Mouse (Mus musculus) hindbrain, embryonic 15.5 days (tissue): ENCODE data around the gene Atxn3. TPM values are rescaled to one million over a fixed set of nuclear protein-coding genes. Genes with fewer than 3 reads are reported as not detected.

ENCODE experiments used
- ATAC-seq: fragments of 200-750 bp; cut with Nextera tagmentation; 2 replicates; pipeline ENCODE4 v1.8.0; 2017; ENCODE audit warnings: low read depth, moderate number of reproducible peaks, moderate TSS enrichment; ENCODE audit not compliant: low FRiP score
- H3K27ac ChIP-seq: fragments of 300-500 bp; sonication (generic); replicated peaks from 2 replicates; pipeline ENCODE4 v1.5.1; 2015; ENCODE audit warnings: mild to moderate bottlenecking, inconsistent platforms
- H3K27me3 ChIP-seq: fragments of 300-500 bp; sonication (generic); 2 replicates; pipeline ENCODE4 v1.6.1; 2015; ENCODE audit warnings: control low read depth, inconsistent platforms
- H3K36me3 ChIP-seq: fragments of 300-500 bp; sonication (generic); 2 replicates; pipeline ENCODE4 v1.6.1; 2015; ENCODE audit warnings: control low read depth, inconsistent platforms
- H3K4me1 ChIP-seq: fragments of 300-500 bp; sonication (generic); replicated peaks from 2 replicates; pipeline ENCODE4 v1.6.1; 2015; ENCODE audit warnings: control low read depth, inconsistent platforms
- H3K4me2 ChIP-seq: fragments of 300-500 bp; sonication (generic); 2 replicates; pipeline ENCODE4 v1.6.1; 2015; ENCODE audit warnings: moderate library complexity, mild to moderate bottlenecking, inconsistent platforms
- H3K4me3 ChIP-seq: fragments of 300-500 bp; sonication (generic); 2 replicates; pipeline ENCODE4 v1.5.1; 2015; ENCODE audit warnings: mild to moderate bottlenecking, inconsistent platforms
- H3K9ac ChIP-seq: fragments of 300-500 bp; sonication (generic); 2 replicates; pipeline ENCODE4 v1.6.1; 2015; ENCODE audit warnings: inconsistent platforms
- H3K9me3 ChIP-seq: fragments of 300-500 bp; sonication (generic); 2 replicates; pipeline ENCODE4 v1.6.1; 2016; ENCODE audit warnings: control low read depth, inconsistent platforms
- WGBS: fragments of 180-500 bp; shearing (Covaris S2); methylation state at CpG from one replicate; pipeline ENCODE4 v1.1.7; 2015; 5-methylcytosine and 5-hydroxymethylcytosine counted together
- polyA plus RNA-seq: library from polyadenylated mRNA; unstranded; fragments of >200 nt; fragmentation: Nextera tagmentation; extraction: Ambion mirVana; gene quantifications from 2 replicates; pipeline ENCODE4 v1.2.1, GENCODE M21; 2015

Atxn3 gene
- polyA plus RNA-seq, 1 experiment from 2014 or later = 8.2 TPM

DNA sequence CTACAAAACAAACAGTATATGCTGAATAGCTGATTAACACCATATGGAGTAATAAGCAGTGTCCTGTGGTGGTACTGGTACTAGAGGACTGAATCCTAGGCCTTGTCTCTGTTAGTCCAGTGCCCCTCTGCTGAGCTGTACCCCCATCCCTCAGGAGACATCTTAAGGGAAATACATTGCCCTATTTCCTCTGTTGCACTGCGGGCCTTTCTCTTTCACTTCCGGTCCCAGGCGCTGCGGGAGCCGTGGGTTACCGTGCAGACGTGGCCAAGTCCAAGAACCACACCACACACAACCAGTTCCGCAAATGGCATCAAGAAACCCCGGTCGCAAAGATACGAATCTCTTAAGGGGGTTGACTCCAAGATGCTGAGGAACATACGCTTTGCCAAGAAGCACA lies 52.2 kb downstream of the Atxn3 start:
- Histone ChIP-seq H3K4me1 (peaks cover 6% of the 10 kb centered on the region; the same call in 1 of the 2 replicates), H3K9ac (no peak overlapping the region), H3K36me3 (peaks cover 8% of the 10 kb centered on the region; the same call in 1 of the 2 replicates), H3K9me3 (no peaks in the 10 kb centered on the region), H3K27ac (no peak overlapping the region), H3K4me3 (no peak overlapping the region), H3K4me2 (no peak overlapping the region), H3K27me3 (no peaks in the 10 kb centered on the region)
- 94% methylated on average over 12 of the region's 12 CpGs for WGBS
- no peak for ATAC-seq

GRCm38 (mm10) chr12:101904906-101905305 lies 53.1 kb downstream of the Atxn3 start:
- ATAC-seq = no peak
- Histone ChIP-seq H3K27ac (no peak overlapping the region), H3K4me1 (no peaks in the 10 kb centered on the region), H3K27me3 (no peaks in the 10 kb centered on the region), H3K9me3 (no peaks in the 10 kb centered on the region), H3K4me2 (no peak overlapping the region), H3K4me3 (no peak overlapping the region), H3K9ac (no peak overlapping the region), H3K36me3 (peaks cover 8% of the 10 kb centered on the region; the same call in 1 of the 2 replicates)
- 92% methylated on average over 4 of the region's 4 CpGs for WGBS

DNA sequence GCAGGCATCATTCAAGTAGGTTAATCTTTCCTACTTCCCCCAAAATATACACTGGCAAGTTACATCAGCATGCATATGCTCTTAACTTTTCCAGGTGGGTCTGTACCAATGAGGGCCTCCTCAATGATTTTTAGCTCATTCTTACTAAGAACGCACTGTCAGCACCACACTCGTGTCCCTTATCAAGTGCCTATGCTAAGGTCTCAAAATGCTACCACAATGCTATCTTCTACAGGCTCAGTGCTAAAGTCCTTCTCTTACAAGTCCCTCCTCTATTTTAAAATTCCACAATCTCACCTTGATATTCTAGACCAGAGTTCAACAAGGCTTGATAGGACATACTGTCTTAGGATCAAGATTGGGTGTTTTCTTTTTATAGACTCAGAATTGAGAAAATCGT lies 53.9 kb downstream of the Atxn3 start:
- no peak overlapping the region for H3K27ac ChIP-seq
- no peak overlapping the region for H3K4me2 ChIP-seq
- no peaks in the 10 kb centered on the region for H3K4me1 ChIP-seq
- no peak overlapping the region for H3K9ac ChIP-seq
- no peaks in the 10 kb centered on the region for H3K9me3 ChIP-seq
- peaks cover 8% of the 10 kb centered on the region; the same call in 1 of the 2 replicates for H3K36me3 ChIP-seq
- no peaks in the 10 kb centered on the region for H3K27me3 ChIP-seq
- WGBS = 93% methylated on average over 3 of the region's 3 CpGs
- ATAC-seq = no peak
- no peak overlapping the region for H3K4me3 ChIP-seq

GRCm38 (mm10) chr12:101899671-101900245 lies 58.3 kb downstream of the Atxn3 start:
- Histone ChIP-seq H3K4me1 (no peaks in the 10 kb centered on the region), H3K9ac (no peak overlapping the region), H3K9me3 (no peaks in the 10 kb centered on the region), H3K4me3 (no peak overlapping the region), H3K36me3 (peaks cover 6% of the 10 kb centered on the region; the same call in 1 of the 2 replicates), H3K27me3 (no peaks in the 10 kb centered on the region), H3K27ac (no peak overlapping the region), H3K4me2 (no peak overlapping the region)
- 89% methylated on average over 2 of the region's 2 CpGs for WGBS
- ATAC-seq = no peak

DNA sequence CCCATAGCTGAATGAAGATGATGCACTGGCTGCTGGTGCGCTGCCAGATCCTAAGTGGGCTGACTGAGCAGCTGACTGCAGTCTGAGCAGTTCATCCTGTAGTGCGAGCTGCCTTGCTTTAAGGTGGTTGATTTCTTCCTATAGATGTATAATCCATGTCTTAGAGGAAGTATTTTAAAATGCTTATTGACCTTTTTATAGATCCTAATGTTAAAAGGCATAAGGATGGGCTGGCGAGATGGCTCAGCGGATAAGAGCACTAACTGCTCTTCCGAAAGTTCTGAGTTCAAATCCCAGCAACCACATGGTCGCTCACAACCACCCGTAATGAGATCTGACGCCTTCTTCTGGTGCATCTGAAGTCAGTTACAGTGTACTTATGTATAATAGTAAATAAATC lies 59.1 kb downstream of the Atxn3 start:
- Histone ChIP-seq H3K27me3 (no peaks in the 10 kb centered on the region), H3K9me3 (no peaks in the 10 kb centered on the region), H3K27ac (no peak overlapping the region), H3K4me2 (no peak overlapping the region), H3K36me3 (peaks cover 6% of the 10 kb centered on the region; the same call in 1 of the 2 replicates), H3K4me3 (no peak overlapping the region), H3K4me1 (no peaks in the 10 kb centered on the region), H3K9ac (no peak overlapping the region)
- 99% methylated on average over 8 of the region's 8 CpGs for whole genome bisulfite sequencing
- ATAC-seq = no peak

DNA sequence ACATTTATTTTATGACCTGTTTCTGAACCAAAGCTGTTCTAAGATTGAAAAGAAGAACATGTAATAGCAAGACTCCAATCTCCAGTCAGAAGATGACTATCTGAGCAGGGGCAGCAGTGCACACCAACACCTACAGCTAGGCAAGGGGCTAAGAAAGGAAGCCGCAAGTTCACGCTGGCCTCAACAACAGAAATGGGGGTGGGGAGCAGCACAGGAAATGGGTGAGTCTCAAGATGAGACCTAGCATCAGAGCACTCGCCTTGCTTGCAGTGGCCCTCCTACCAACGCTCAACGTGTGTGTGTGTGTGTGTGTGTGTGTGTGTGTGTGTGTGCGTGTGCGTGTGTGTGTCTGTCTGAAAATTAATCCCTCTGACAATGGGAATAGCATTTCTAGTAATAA lies 60.9 kb downstream of the Atxn3 start:
- H3K4me3 ChIP-seq = no peak overlapping the region
- H3K9me3 ChIP-seq = no peaks in the 10 kb centered on the region
- no peak overlapping the region for H3K27ac ChIP-seq
- ATAC-seq = no peak
- WGBS = 85% methylated on average over 7 of the region's 7 CpGs
- H3K9ac ChIP-seq = no peak overlapping the region
- H3K27me3 ChIP-seq = no peaks in the 10 kb centered on the region
- H3K4me2 ChIP-seq = no peak overlapping the region
- H3K4me1 ChIP-seq = no peaks in the 10 kb centered on the region
- H3K36me3 ChIP-seq = peaks cover 18% of the 10 kb centered on the region

- WGBS = 90% methylated on average over 8 of the region's 8 CpGs
- H3K27me3 ChIP-seq = no peaks in the 10 kb centered on the region
- peaks cover 36% of the 10 kb centered on the region for H3K36me3 ChIP-seq
- no peak overlapping the region for H3K27ac ChIP-seq
- no peaks in the 10 kb centered on the region for H3K4me1 ChIP-seq
- no peak for ATAC-seq
- no peak overlapping the region for H3K4me2 ChIP-seq
- H3K9me3 ChIP-seq = no peaks in the 10 kb centered on the region
- H3K9ac ChIP-seq = no peak overlapping the region
- H3K4me3 ChIP-seq = no peak overlapping the region
Observed at GRCm38 (mm10) chr12:101893296-101893695, 64.8 kb downstream of the Atxn3 start.

DNA sequence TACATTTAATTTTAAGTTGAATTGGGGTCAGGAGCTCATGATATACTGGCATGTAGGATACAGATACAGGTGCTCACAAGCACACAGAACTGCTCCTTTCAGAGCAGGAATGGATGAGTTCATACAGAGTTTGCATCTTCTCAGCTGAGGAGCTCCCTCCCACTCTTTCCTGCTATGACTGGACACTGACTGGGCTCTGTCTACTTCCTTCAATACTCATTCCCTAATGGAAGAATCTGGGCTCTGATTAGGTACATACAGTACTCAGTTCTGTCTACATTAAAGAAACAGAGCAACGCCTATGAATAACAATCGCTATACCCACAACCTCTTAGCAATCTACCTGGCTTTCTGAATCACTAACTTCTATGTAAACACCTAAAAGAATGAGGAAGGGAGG lies 65.2 kb downstream of the Atxn3 start:
- Histone ChIP-seq H3K9ac (no peak overlapping the region), H3K4me1 (no peaks in the 10 kb centered on the region), H3K4me3 (no peak overlapping the region), H3K36me3 (peaks cover 36% of the 10 kb centered on the region), H3K9me3 (no peaks in the 10 kb centered on the region), H3K27ac (no peak overlapping the region), H3K4me2 (no peak overlapping the region), H3K27me3 (no peaks in the 10 kb centered on the region)
- WGBS = 97% methylated on average over 2 of the region's 2 CpGs
- ATAC-seq = no peak

GRCm38 (mm10) chr12:101891066-101891465 lies 67.0 kb downstream of the Atxn3 start:
- Histone ChIP-seq H3K4me2 (no peak overlapping the region), H3K9ac (no peak overlapping the region), H3K27ac (no peak overlapping the region), H3K9me3 (no peaks in the 10 kb centered on the region), H3K36me3 (peaks cover 43% of the 10 kb centered on the region), H3K27me3 (no peaks in the 10 kb centered on the region), H3K4me3 (no peak overlapping the region), H3K4me1 (no peaks in the 10 kb centered on the region)
- 72% methylated on average over 5 of the region's 5 CpGs for WGBS
- ATAC-seq = no peak

- no peaks in the 10 kb centered on the region for H3K27me3 ChIP-seq
- no peak overlapping the region for H3K4me2 ChIP-seq
- ATAC-seq = no peak
- 96% methylated on average over 3 of the region's 3 CpGs for WGBS
- H3K27ac ChIP-seq = no peak overlapping the region
- H3K9ac ChIP-seq = no peak overlapping the region
- no peaks in the 10 kb centered on the region for H3K4me1 ChIP-seq
- H3K4me3 ChIP-seq = no peak overlapping the region
- H3K36me3 ChIP-seq = peaks cover 56% of the 10 kb centered on the region
- no peaks in the 10 kb centered on the region for H3K9me3 ChIP-seq
Observed at GRCm38 (mm10) chr12:101889351-101889750, 68.7 kb downstream of the Atxn3 start.

DNA sequence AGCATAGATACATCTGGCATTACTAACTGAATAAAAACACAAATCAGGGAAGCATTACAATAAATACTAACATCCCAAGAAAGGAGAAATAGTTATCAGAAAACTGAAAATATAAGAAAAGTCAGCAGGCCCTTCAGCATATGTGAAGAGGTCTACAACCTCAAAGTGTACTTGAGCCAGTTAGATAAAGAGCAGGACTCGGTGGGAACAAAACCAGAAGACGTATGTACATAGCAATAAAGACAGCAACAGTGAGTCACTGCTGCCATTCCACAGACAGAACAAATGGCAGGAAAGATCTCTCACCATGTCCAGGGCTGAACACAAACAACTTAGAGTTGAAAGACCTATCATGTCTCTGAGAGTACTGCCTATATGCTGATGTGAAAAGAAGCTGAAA lies 69.7 kb downstream of the Atxn3 start:
- Histone ChIP-seq H3K4me3 (no peak overlapping the region), H3K4me1 (no peaks in the 10 kb centered on the region), H3K9ac (no peak overlapping the region), H3K4me2 (no peak overlapping the region), H3K36me3 (peaks cover 60% of the 10 kb centered on the region), H3K9me3 (no peaks in the 10 kb centered on the region), H3K27ac (no peak overlapping the region), H3K27me3 (no peaks in the 10 kb centered on the region)
- WGBS = 91% methylated on average over 2 of the region's 2 CpGs
- no peak for ATAC-seq

DNA sequence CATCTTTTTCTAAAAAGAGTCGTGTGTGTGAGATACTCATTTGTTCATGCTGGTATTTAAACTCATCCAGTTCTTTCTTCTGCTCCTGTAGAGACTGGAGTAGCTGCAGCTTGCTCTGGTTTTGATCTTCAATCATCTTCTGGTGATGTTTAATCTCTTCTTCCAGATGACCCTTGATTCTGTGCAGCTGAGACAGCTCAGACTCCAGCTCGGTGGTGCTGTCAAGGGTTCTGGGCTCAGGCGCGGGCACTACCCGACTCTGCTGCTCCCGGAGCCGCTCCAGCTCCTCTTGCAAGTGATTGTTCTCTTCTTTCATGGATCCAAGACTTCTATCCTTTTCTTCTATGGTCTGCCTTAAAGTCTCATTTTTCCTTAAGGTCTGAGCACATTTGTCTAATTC lies 73.1 kb downstream of the Atxn3 start:
- 97% methylated on average over 7 of the region's 7 CpGs for WGBS
- Histone ChIP-seq H3K9me3 (no peaks in the 10 kb centered on the region), H3K27me3 (no peaks in the 10 kb centered on the region), H3K4me3 (no peak overlapping the region), H3K27ac (no peak overlapping the region), H3K4me2 (no peak overlapping the region), H3K9ac (no peak overlapping the region), H3K36me3 (peaks cover 45% of the 10 kb centered on the region), H3K4me1 (no peaks in the 10 kb centered on the region)
- no peak for ATAC-seq

DNA sequence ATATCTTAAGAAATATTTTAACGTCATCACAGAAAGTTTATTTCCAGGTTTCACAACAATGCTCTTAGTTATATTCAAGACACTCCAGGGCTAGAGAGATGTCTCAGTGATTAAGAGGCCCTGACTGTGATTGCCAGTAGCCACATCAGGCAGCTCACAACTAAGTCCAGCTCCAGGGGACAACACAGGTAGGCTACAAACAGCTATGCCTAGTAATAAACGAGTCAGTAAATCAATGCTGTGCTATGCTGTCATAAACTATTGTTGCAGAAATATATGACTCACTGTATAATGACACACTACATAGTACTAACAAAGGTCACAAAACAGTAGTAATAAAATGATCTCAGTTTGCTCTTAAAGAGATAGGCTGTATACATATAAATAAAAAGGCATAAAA lies 81.7 kb downstream of the Atxn3 start:
- Histone ChIP-seq H3K27me3 (no peaks in the 10 kb centered on the region), H3K4me1 (no peaks in the 10 kb centered on the region), H3K27ac (no peak overlapping the region), H3K9me3 (no peaks in the 10 kb centered on the region), H3K4me3 (no peak overlapping the region), H3K9ac (no peak overlapping the region), H3K4me2 (no peak overlapping the region), H3K36me3 (peaks cover 18% of the 10 kb centered on the region)
- WGBS = 94% methylated on average over 2 of the region's 2 CpGs
- no peak for ATAC-seq
